ENCODE assay signal across 24 mouse cellular contexts in genomic region chr3:86119237-86119932, GRCm38 (mm10). TPM values are rescaled to one million over a fixed set of nuclear protein-coding genes. Genes with fewer than 3 reads are reported as not detected.
A peak's percentile ranks its signal among the peaks of the same experiment; 100 is the strongest.
DNase-seq lines count a peak whose midpoint lies in the region; ATAC-seq lines count a peak whose summit lies in the region.
"Had no signal": no experiment of that assay in that cellular context is flagged by ENCODE, and none has a peak within 500 bp of the region (broad histone marks: within the 10 kb centered on the region; RNA-seq: fewer than 3 reads in every experiment).

No protein-coding gene starts in this region.

- no peaks in the 10 kb centered on the region for H3K9me3 ChIP-seq in midbrain, embryonic 13.5 days
- no peaks in the 10 kb centered on the region for H3K9me3 ChIP-seq in midbrain, embryonic 16.5 days (replicated peaks; ENCODE audit: control insufficient read depth, low read length, poor library complexity, severe bottlenecking)
- no peaks in the 10 kb centered on the region for H3K9me3 ChIP-seq in embryonic facial prominence, embryonic 12.5 days
- H3K9me3 ChIP-seq in limb, embryonic 12.5 days = peaks cover 8% of the 10 kb centered on the region; the same call in 1 of the 2 replicates
- H3K9me3 ChIP-seq in intestine, embryonic 16.5 days (ENCODE audit: control insufficient read depth, low read length) = no peaks in the 10 kb centered on the region
- H3K9me3 ChIP-seq: forebrain, embryonic 13.5 days; limb, embryonic 15.5 days; liver, embryonic 15.5 days; stomach, embryonic 15.5 days had no signal

- no peaks in the 10 kb centered on the region for H3K27me3 ChIP-seq in midbrain, embryonic 13.5 days
- no peaks in the 10 kb centered on the region for H3K27me3 ChIP-seq in midbrain, embryonic 16.5 days (ENCODE audit: control insufficient read depth, insufficient read depth, low read depth, low read length)
- no peaks in the 10 kb centered on the region for H3K27me3 ChIP-seq in embryonic facial prominence, embryonic 12.5 days
- H3K27me3 ChIP-seq in limb, embryonic 12.5 days = no peaks in the 10 kb centered on the region
- H3K27me3 ChIP-seq in intestine, embryonic 16.5 days (replicated peaks; ENCODE audit: control insufficient read depth, insufficient read depth, low read length) = no peaks in the 10 kb centered on the region
- H3K27me3 ChIP-seq: forebrain, embryonic 13.5 days; heart, embryonic 13.5 days; limb, embryonic 15.5 days; liver, embryonic 15.5 days; stomach, embryonic 15.5 days had no signal

- H3K9ac ChIP-seq in midbrain, embryonic 13.5 days (replicated peaks) = no peak overlapping the region
- H3K9ac ChIP-seq in midbrain, embryonic 16.5 days (ENCODE audit: low read depth, low read length) = no peak overlapping the region
- H3K9ac ChIP-seq in embryonic facial prominence, embryonic 12.5 days = no peak overlapping the region
- no peak overlapping the region for H3K9ac ChIP-seq in limb, embryonic 12.5 days (replicated peaks)
- H3K9ac ChIP-seq in intestine, embryonic 16.5 days (ENCODE audit: low read depth, low read length) = no peak overlapping the region
- H3K9ac ChIP-seq: forebrain, embryonic 13.5 days; heart, embryonic 13.5 days; limb, embryonic 15.5 days; liver, embryonic 15.5 days; stomach, embryonic 15.5 days had no signal

- H3K4me1 ChIP-seq in midbrain, embryonic 13.5 days (replicated peaks) = peaks cover 7% of the 10 kb centered on the region
- 0 out of 2 replicates have a peak, but pooled peaks cover 2% of the 10 kb centered on the region for H3K4me1 ChIP-seq in midbrain, embryonic 16.5 days (ENCODE audit: control insufficient read depth, insufficient read depth, low read length)
- H3K4me1 ChIP-seq in embryonic facial prominence, embryonic 12.5 days = 0 out of 2 replicates have a peak, but pooled peaks cover 9% of the 10 kb centered on the region
- H3K4me1 ChIP-seq in limb, embryonic 12.5 days (replicated peaks) = peaks cover 21% of the 10 kb centered on the region; the same call in 1 of the 2 replicates
- H3K4me1 ChIP-seq in intestine, embryonic 16.5 days (ENCODE audit: control insufficient read depth, insufficient read depth, low read length) = no peaks in the 10 kb centered on the region
- H3K4me1 ChIP-seq: forebrain, embryonic 13.5 days; heart, embryonic 13.5 days; limb, embryonic 15.5 days; liver, embryonic 15.5 days had no signal

- peaks cover 3% of the 10 kb centered on the region for H3K36me3 ChIP-seq in midbrain, embryonic 13.5 days
- H3K36me3 ChIP-seq in midbrain, embryonic 16.5 days (ENCODE audit: control insufficient read depth, insufficient read depth, low read length) = 0 out of 2 replicates have a peak, but pooled peaks cover 2% of the 10 kb centered on the region
- peaks cover 15% of the 10 kb centered on the region for H3K36me3 ChIP-seq in embryonic facial prominence, embryonic 12.5 days
- H3K36me3 ChIP-seq in limb, embryonic 12.5 days = peaks cover 34% of the 10 kb centered on the region
- H3K36me3 ChIP-seq in intestine, embryonic 16.5 days (ENCODE audit: control insufficient read depth, insufficient read depth, low read length) = peaks cover 15% of the 10 kb centered on the region

- H3K27ac ChIP-seq in midbrain, embryonic 13.5 days = peak overlapping the region; percentile 5; the same call in 1 of the 2 replicates
- no peak overlapping the region for H3K27ac ChIP-seq in midbrain, embryonic 16.5 days (ENCODE audit: low read length)
- 0 out of 2 replicates have a peak overlapping the region, but pooled peaks have one; percentile 27 for H3K27ac ChIP-seq in embryonic facial prominence, embryonic 12.5 days
- H3K27ac ChIP-seq in limb, embryonic 12.5 days = peak overlapping the region; percentile 32; the same call in 1 of the 2 replicates
- no peak overlapping the region for H3K27ac ChIP-seq in intestine, embryonic 16.5 days (ENCODE audit: low read length)
- H3K27ac ChIP-seq: forebrain, embryonic 13.5 days; heart, embryonic 13.5 days; kidney, postnatal 0 days; limb, embryonic 15.5 days; liver, embryonic 15.5 days; stomach, embryonic 15.5 days had no signal

- DNase-seq in embryo, embryonic 11 days = peak; percentile 28
- no peak for DNase-seq in embryo, embryonic 9.5 days (ENCODE audit: extremely low spot score)
- no peak for DNase-seq in thymus, postnatal 25 days
- DNase-seq: adrenal gland, adult 2 months; cerebellum, adult 11 months; cerebellum, postnatal 10 days; gastrocnemius, postnatal 10 days; heart, adult 18-20 months; heart, postnatal 36 days; kidney, adult 18-20 months; lung, postnatal 10 days; right cerebral cortex, postnatal 14 days; thymus, adult 2 months had no signal

- no peak for ATAC-seq in midbrain, embryonic 13.5 days
- ATAC-seq in midbrain, embryonic 16.5 days = no peak; the same call in 1 of the 2 replicates
- no peak for ATAC-seq in embryonic facial prominence, embryonic 12.5 days (ENCODE audit: insufficient number of reproducible peaks, insufficient read depth, low FRiP score, low TSS enrichment)
- no peak for ATAC-seq in limb, embryonic 12.5 days (ENCODE audit: insufficient number of reproducible peaks, insufficient read depth, low FRiP score, low TSS enrichment, low read depth)
- no peak for ATAC-seq in intestine, embryonic 16.5 days
- ATAC-seq: forebrain, embryonic 13.5 days had no signal

- 66% methylated on average over 16 of the region's 16 CpGs for WGBS in midbrain, embryonic 13.5 days
- WGBS in midbrain, embryonic 16.5 days = 56% methylated on average over 16 of the region's 16 CpGs
- WGBS in embryonic facial prominence, embryonic 12.5 days = 52% methylated on average over 16 of the region's 16 CpGs
- 60% methylated on average over 16 of the region's 16 CpGs for WGBS in limb, embryonic 12.5 days
- 68% methylated on average over 16 of the region's 16 CpGs for WGBS in intestine, embryonic 16.5 days

- no peak overlapping the region for H3K4me2 ChIP-seq in midbrain, embryonic 13.5 days (replicated peaks)
- H3K4me2 ChIP-seq in midbrain, embryonic 16.5 days (ENCODE audit: low read length) = no peak overlapping the region
- H3K4me2 ChIP-seq in embryonic facial prominence, embryonic 12.5 days (replicated peaks) = no peak overlapping the region
- no peak overlapping the region for H3K4me2 ChIP-seq in limb, embryonic 12.5 days
- H3K4me2 ChIP-seq in intestine, embryonic 16.5 days (ENCODE audit: low read depth, low read length) = no peak overlapping the region
- H3K4me2 ChIP-seq: forebrain, embryonic 13.5 days; heart, embryonic 13.5 days; limb, embryonic 15.5 days; liver, embryonic 15.5 days; stomach, embryonic 15.5 days had no signal

- no peak overlapping the region for H3K4me3 ChIP-seq in midbrain, embryonic 13.5 days (replicated peaks)
- H3K4me3 ChIP-seq in midbrain, embryonic 16.5 days (ENCODE audit: low read depth, low read length) = no peak overlapping the region
- no peak overlapping the region for H3K4me3 ChIP-seq in embryonic facial prominence, embryonic 12.5 days
- no peak overlapping the region for H3K4me3 ChIP-seq in limb, embryonic 12.5 days (replicated peaks)
- H3K4me3 ChIP-seq in intestine, embryonic 16.5 days (ENCODE audit: low read length) = no peak overlapping the region
- H3K4me3 ChIP-seq: forebrain, embryonic 13.5 days; heart, embryonic 13.5 days; limb, embryonic 15.5 days; liver, embryonic 15.5 days; stomach, embryonic 15.5 days had no signal

RNA-seq across cellular contexts. Expression of gene Rps3a1, which starts 23.1 kb away (rescaled TPM):
- 722 and 731 TPM in 2 replicates for polyA plus RNA-seq in midbrain, embryonic 13.5 days (2015; fragmentation: Nextera tagmentation; extraction: Ambion mirVana)
- 494 and 519 TPM in 2 replicates for polyA plus RNA-seq in midbrain, embryonic 16.5 days (2015; fragmentation: Nextera tagmentation; extraction: Ambion mirVana)
- 1,151 and 1,201 TPM in 2 replicates for polyA plus RNA-seq in embryonic facial prominence, embryonic 12.5 days (2016; fragmentation: Nextera tagmentation; extraction: Ambion mirVana)
- 1,233 and 1,304 TPM in 2 replicates for polyA plus RNA-seq in limb, embryonic 12.5 days (2016; fragmentation: Nextera tagmentation; extraction: Ambion mirVana)
- polyA plus RNA-seq in intestine, embryonic 16.5 days (2015; fragmentation: Nextera tagmentation; extraction: Ambion mirVana) = 1,081 and 1,200 TPM in 2 replicates

Comparison
In these comparisons a context has a peak if more than half of its experiments do, and no peak if none do; other contexts are left out.
1. H3K27ac ChIP-seq: peak in midbrain, embryonic 13.5 days (single experiment), embryonic facial prominence, embryonic 12.5 days (single experiment) and limb, embryonic 12.5 days (single experiment); none in midbrain, embryonic 16.5 days (single experiment) and intestine, embryonic 16.5 days (single experiment).